Mouse (Mus musculus): Measurements from ENCODE around the gene Smim8. TPM values are rescaled to one million over a fixed set of nuclear protein-coding genes. Genes with fewer than 3 reads are reported as not detected.

Gene Smim8
- 95.5 TPM for polyA plus RNA-seq (2014; fragmentation: Illumina TruSeq; extraction: RNeasy Lipid Tissue Mini Kit (QIAGEN cat#74804); ENCODE audit: low read depth, low replicate concordance)

GRCm38 (mm10) chr4:34777677-34778527, at the start of gene Smim8:
Smim8 (minus strand) TSS chr4:34778423.

GRCm38 (mm10) chr4:34756163-34756562, 22.1 kb downstream of the Smim8 start, which contains the start of gene Gm136:
Gm136 (minus strand) TSS chr4:34756263.

DNA sequence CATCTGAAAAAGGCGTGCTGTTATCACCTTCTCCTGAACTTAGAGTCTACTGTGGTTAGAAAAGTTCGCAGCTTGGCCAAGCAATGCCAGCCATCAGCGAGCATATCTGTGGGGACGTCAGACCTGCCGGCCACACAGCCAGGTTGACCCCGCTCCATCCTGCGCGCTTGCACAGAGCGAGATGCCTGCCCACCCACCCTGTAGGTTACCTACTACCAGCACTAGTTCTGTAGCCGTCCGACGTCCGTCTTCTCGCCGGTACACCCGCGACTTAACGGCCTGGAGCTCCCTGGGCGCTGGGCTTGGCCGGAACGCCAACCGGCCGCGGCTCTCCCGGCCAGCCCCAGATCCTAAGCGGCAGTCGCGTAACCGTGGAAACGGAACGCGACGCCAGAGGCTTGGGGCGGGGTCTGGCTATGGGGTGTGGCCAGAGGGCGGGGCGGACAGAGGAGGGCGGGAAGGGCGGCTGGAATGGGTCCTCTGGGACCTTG, 48.3 kb downstream of the Smim8 start, which contains the start of gene Cfap206:
Gene Cfap206 (minus strand): TSS at position 356 of the 491 bp plus-strand sequence.

Other genes starting within 250 kb of the Smim8 start
- 132 TPM for gene Akirin2, start 227.5 kb downstream of the Smim8 start, polyA plus RNA-seq (2014; fragmentation: Illumina TruSeq; extraction: RNeasy Lipid Tissue Mini Kit (QIAGEN cat#74804); ENCODE audit: low read depth, low replicate concordance)
- 93.2 TPM for gene Orc3, start 163.5 kb downstream of the Smim8 start, polyA plus RNA-seq (2014; fragmentation: Illumina TruSeq; extraction: RNeasy Lipid Tissue Mini Kit (QIAGEN cat#74804); ENCODE audit: low read depth, low replicate concordance)
- gene Rars2, start 163.5 kb downstream of the Smim8 start, polyA plus RNA-seq (2014; fragmentation: Illumina TruSeq; extraction: RNeasy Lipid Tissue Mini Kit (QIAGEN cat#74804); ENCODE audit: low read depth, low replicate concordance): 77.3 TPM
- gene Slc35a1, start 91.0 kb downstream of the Smim8 start, polyA plus RNA-seq (2014; fragmentation: Illumina TruSeq; extraction: RNeasy Lipid Tissue Mini Kit (QIAGEN cat#74804); ENCODE audit: low read depth, low replicate concordance): 401 TPM
- 2.2 TPM for gene Cfap206, start 48.2 kb downstream of the Smim8 start, polyA plus RNA-seq (2014; fragmentation: Illumina TruSeq; extraction: RNeasy Lipid Tissue Mini Kit (QIAGEN cat#74804); ENCODE audit: low read depth, low replicate concordance)
- gene Gm136, start 22.2 kb downstream of the Smim8 start, polyA plus RNA-seq (2014; fragmentation: Illumina TruSeq; extraction: RNeasy Lipid Tissue Mini Kit (QIAGEN cat#74804); ENCODE audit: low read depth, low replicate concordance): not detected
- gene Zfp292, start 104.5 kb upstream of the Smim8 start, polyA plus RNA-seq (2014; fragmentation: Illumina TruSeq; extraction: RNeasy Lipid Tissue Mini Kit (QIAGEN cat#74804); ENCODE audit: low read depth, low replicate concordance): 82.6 TPM
- not detected for gene Cga, start 115.4 kb upstream of the Smim8 start, polyA plus RNA-seq (2014; fragmentation: Illumina TruSeq; extraction: RNeasy Lipid Tissue Mini Kit (QIAGEN cat#74804); ENCODE audit: low read depth, low replicate concordance)

Measured in sigmoid colon, adult 10 weeks (tissue).